Mouse (Mus musculus) ES-E14 (cell line): ENCODE results near the gene Mrpl30.

Experiments
- CHD2 ChIP-seq: IDR thresholded peaks from 2 replicates; pipeline ENCODE4 v1.6.1; 2014; ENCODE audit warnings: mild to moderate bottlenecking, low read depth, low read length, inconsistent platforms
- HCFC1 ChIP-seq: IDR thresholded peaks from 2 replicates; pipeline ENCODE4 v1.6.1; 2012; ENCODE audit warnings: low read length, inconsistent platforms, borderline replicate concordance; ENCODE audit not compliant: insufficient read depth
- MAFK ChIP-seq: IDR thresholded peaks from 2 replicates; pipeline ENCODE4 v1.6.1; 2014; ENCODE audit warnings: mild to moderate bottlenecking, low read depth, low read length, inconsistent platforms; ENCODE audit not compliant: insufficient read depth
- ZC3H11A ChIP-seq: IDR thresholded peaks from 2 replicates; pipeline ENCODE4 v1.6.1; 2012; ENCODE audit warnings: low read depth, mild to moderate bottlenecking, inconsistent platforms, low read length, borderline replicate concordance
- ZNF384 ChIP-seq: IDR thresholded peaks from 2 replicates; pipeline ENCODE4 v1.6.1; 2012; ENCODE audit warnings: low read depth, low read length, inconsistent platforms

DNA sequence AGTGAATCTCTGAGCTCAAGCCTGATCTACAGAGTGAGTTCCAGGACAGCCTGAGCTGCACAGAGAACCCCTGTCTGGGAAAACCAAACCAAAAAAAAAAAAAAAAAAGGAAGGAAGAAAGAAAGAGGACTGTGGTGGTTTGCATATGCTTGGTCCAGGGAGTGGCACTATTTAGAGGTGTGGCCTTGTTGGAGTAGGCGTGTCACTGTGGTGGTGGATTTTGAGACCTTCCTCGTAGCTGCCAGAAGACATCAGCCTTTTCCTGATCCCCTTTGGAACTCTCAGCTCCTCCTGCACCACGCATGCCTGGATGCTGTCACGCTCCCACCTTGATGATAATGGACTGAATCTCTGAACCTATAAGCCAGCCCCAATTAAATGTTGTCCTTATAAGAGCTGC lies 6.9 kb upstream of the Mrpl30 start:
- TF ChIP-seq ZNF384: peak; percentile 64
- no peak for TF ChIP-seq MAFK
- no peak for TF ChIP-seq HCFC1
- TF ChIP-seq CHD2: no peak
- no peak for TF ChIP-seq ZC3H11A
